ENCODE assay signal across 11 mouse cellular contexts in genomic region chr17:71125519-71125918, GRCm38 (mm10). TPM values are rescaled to one million over a fixed set of nuclear protein-coding genes. Genes with fewer than 3 reads are reported as not detected.
DNase-seq lines count a peak whose midpoint lies in the region; ATAC-seq lines count a peak whose summit lies in the region.
"Had no signal": no experiment of that assay in that cellular context is flagged by ENCODE, and none has a peak within 500 bp of the region (broad histone marks: within the 10 kb centered on the region; RNA-seq: fewer than 3 reads in every experiment).

No protein-coding gene starts in this region.

- H3K9me3 ChIP-seq in heart, embryonic 12.5 days (replicated peaks) = no peaks in the 10 kb centered on the region
- H3K9me3 ChIP-seq: embryonic facial prominence, embryonic 15.5 days had no signal

- H3K4me2 ChIP-seq in heart, embryonic 12.5 days = no peak overlapping the region
- H3K4me2 ChIP-seq: embryonic facial prominence, embryonic 15.5 days had no signal

- H3K36me3 ChIP-seq in heart, embryonic 12.5 days = peaks cover 68% of the 10 kb centered on the region
- H3K36me3 ChIP-seq: embryonic facial prominence, embryonic 15.5 days had no signal

- no peaks in the 10 kb centered on the region for H3K27me3 ChIP-seq in heart, embryonic 12.5 days (replicated peaks)
- H3K27me3 ChIP-seq: embryonic facial prominence, embryonic 15.5 days had no signal

- intact Hi-C loops in left cerebral cortex, postnatal 36 days (cut with DNase I) = no loop called here

- H3K4me1 ChIP-seq in heart, embryonic 12.5 days (replicated peaks) = peaks cover 37% of the 10 kb centered on the region

- no peak for ATAC-seq in heart, embryonic 12.5 days (ENCODE audit: insufficient number of reproducible peaks, low FRiP score)

- H3K27ac ChIP-seq in heart, embryonic 12.5 days (ENCODE audit: poor library complexity, severe bottlenecking) = 0 out of 2 replicates have a peak overlapping the region, but pooled peaks have one; percentile 28
- H3K27ac ChIP-seq: embryonic facial prominence, embryonic 15.5 days had no signal

- 73% methylated on average over 12 of the region's 12 CpGs for WGBS in heart, embryonic 12.5 days

- H3K4me3 ChIP-seq in heart, embryonic 12.5 days = no peak overlapping the region
- H3K4me3 ChIP-seq: embryonic facial prominence, embryonic 15.5 days had no signal

- DNase-seq in heart, adult 9 months (ENCODE audit: low spot score in 2 of 2) = no peak
- peak; percentile 70 for DNase-seq in right cerebral cortex, adult 18-20 months
- DNase-seq in right cerebral cortex, postnatal 4 days = no peak
- DNase-seq in left cerebral cortex, postnatal 36 days (ENCODE audit: low spot score in 2 of 2) = peak; percentile 50 to 67
- DNase-seq in right cerebral cortex, postnatal 36 days (ENCODE audit: low spot score in 2 of 2) = peak; percentile 45 to 59
- DNase-seq in adrenal gland, postnatal 36 days = no peak
- DNase-seq in c-Kit-positive CD71-positive TER-119-positive erythroid progenitor cells, embryonic 14.5 days (ENCODE audit: low spot score) = no peak
- DNase-seq: layer of hippocampus, postnatal 36 days; thymus, postnatal 25 days had no signal

- no peak overlapping the region for H3K9ac ChIP-seq in heart, embryonic 12.5 days
- H3K9ac ChIP-seq: embryonic facial prominence, embryonic 15.5 days had no signal

RNA-seq across cellular contexts. Expression of gene Lpin2, which starts 56.8 kb away (rescaled TPM):
- polyA plus RNA-seq in heart, embryonic 12.5 days (2016; fragmentation: Nextera tagmentation; extraction: Ambion mirVana) = 22.1 and 23.8 TPM in 2 replicates
- total RNA-seq in left cerebral cortex, postnatal 36 days (2021) = 10 to 100 TPM; 74.0 to 89.0 TPM
- 10 to 100 TPM; 38.1 to 39.7 TPM for total RNA-seq in adrenal gland, postnatal 36 days (2021)

Comparison
In these comparisons a context has a peak if more than half of its experiments do, and no peak if none do; other contexts are left out.
1. DNase-seq: peak in right cerebral cortex, adult 18-20 months (single experiment), left cerebral cortex, postnatal 36 days (2 of 2) and right cerebral cortex, postnatal 36 days (2 of 2); none in heart, adult 9 months (0 of 2), right cerebral cortex, postnatal 4 days (single experiment), adrenal gland, postnatal 36 days (0 of 2) and c-Kit-positive CD71-positive TER-119-positive erythroid progenitor cells, embryonic 14.5 days (single experiment).